Mouse (Mus musculus) 3134 (cell line): ENCODE measurements around the gene Tgfbi.

Source experiments
- DNase-seq: peaks from one replicate; pipeline ENCODE4 v3.0.0-alpha.2; 2011; ENCODE audit warnings: low spot score; ENCODE audit not compliant: insufficient read length; ENCODE audit errors: extremely low read depth

The Tgfbi gene

GRCm38 (mm10) chr13:56597296-56597695 is 12.0 kb upstream of the Tgfbi start:
- DNase-seq = no peak

GRCm38 (mm10) chr13:56597831-56598612 is 11.3 kb upstream of the Tgfbi start:
- no peak for DNase-seq

GRCm38 (mm10) chr13:56599511-56599910 is 9.8 kb upstream of the Tgfbi start:
- DNase-seq = no peak

GRCm38 (mm10) chr13:56600216-56600890 is 9.0 kb upstream of the Tgfbi start:
- DNase-seq = peak; percentile 68

- DNase-seq = peak; percentile 91
Observed at GRCm38 (mm10) chr13:56601199-56601598, 8.1 kb upstream of the Tgfbi start.

GRCm38 (mm10) chr13:56605503-56605902 is 3.8 kb upstream of the Tgfbi start:
- DNase-seq = no peak

GRCm38 (mm10) chr13:56606724-56607123 is 2.6 kb upstream of the Tgfbi start:
- no peak for DNase-seq

GRCm38 (mm10) chr13:56607225-56607624 is 2.1 kb upstream of the Tgfbi start:
- no peak for DNase-seq

GRCm38 (mm10) chr13:56607846-56608245 is 1.5 kb upstream of the Tgfbi start:
- peak; percentile 55 for DNase-seq

GRCm38 (mm10) chr13:56611129-56611528 is 1.8 kb downstream of the Tgfbi start:
- no peak for DNase-seq

- DNase-seq = no peak
Observed at GRCm38 (mm10) chr13:56611741-56612140, 2.4 kb downstream of the Tgfbi start.

GRCm38 (mm10) chr13:56612331-56612730 is 3.0 kb downstream of the Tgfbi start:
- no peak for DNase-seq

GRCm38 (mm10) chr13:56613366-56613998 is 4.2 kb downstream of the Tgfbi start:
- no peak for DNase-seq

GRCm38 (mm10) chr13:56614768-56615167 is 5.4 kb downstream of the Tgfbi start:
- no peak for DNase-seq

GRCm38 (mm10) chr13:56615223-56615622 is 5.9 kb downstream of the Tgfbi start:
- DNase-seq = no peak

- DNase-seq = no peak
Observed at GRCm38 (mm10) chr13:56615864-56616263, 6.5 kb downstream of the Tgfbi start.

- DNase-seq = no peak
Observed at GRCm38 (mm10) chr13:56616386-56616785, 7.1 kb downstream of the Tgfbi start.

GRCm38 (mm10) chr13:56617197-56617596 is 7.9 kb downstream of the Tgfbi start:
- DNase-seq = no peak

- DNase-seq = no peak
Observed at GRCm38 (mm10) chr13:56622201-56622757, 13.0 kb downstream of the Tgfbi start.

GRCm38 (mm10) chr13:56626524-56626923 is 17.2 kb downstream of the Tgfbi start:
- DNase-seq = peak; percentile 53

- no peak for DNase-seq
Observed at GRCm38 (mm10) chr13:56630081-56630480, 20.8 kb downstream of the Tgfbi start.
